Mouse (Mus musculus): ENCODE measurements around the gene Lrrc2. TPM values are rescaled to one million over a fixed set of nuclear protein-coding genes. Genes with fewer than 3 reads are reported as not detected.

The Lrrc2 gene
- polyA plus RNA-seq, 1 experiment from 2014 or later: 0.48 TPM

DNA sequence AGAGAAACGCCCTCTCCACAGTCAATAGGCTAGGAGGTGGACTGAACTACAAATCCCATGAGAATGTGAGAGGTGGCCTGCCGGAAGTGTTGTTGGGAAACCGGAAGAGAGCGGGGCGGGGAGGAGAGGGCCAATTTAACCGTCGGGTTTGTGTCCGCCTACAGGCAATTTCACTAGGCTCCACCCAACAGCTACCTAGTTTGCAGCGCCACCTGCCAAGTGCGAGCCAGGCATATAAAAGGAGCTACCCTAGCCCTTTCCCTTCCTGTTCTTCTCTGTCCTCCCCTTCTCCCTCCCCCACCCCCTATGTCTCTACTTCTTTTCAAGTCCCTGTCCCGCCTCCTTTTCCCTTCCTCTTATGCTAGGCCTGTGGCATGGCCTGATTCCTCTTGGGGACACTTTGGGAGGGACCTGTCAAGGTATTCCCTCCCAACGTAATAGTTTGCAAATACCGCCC lies 43.4 kb downstream of the Lrrc2 start:
- peak; percentile 89 for ATAC-seq (ENCODE audit: low FRiP score, low read depth)
- Histone ChIP-seq H3K27me3 (replicated peaks) (no peaks in the 10 kb centered on the region), H3K36me3 (no peaks in the 10 kb centered on the region), H3K4me3 (peak overlapping the region; percentile 35), H3K27ac (no peak overlapping the region), H3K4me1 (no peaks in the 10 kb centered on the region), H3K9ac (no peak overlapping the region), H3K9me3 (no peaks in the 10 kb centered on the region), H3K4me2 (replicated peaks) (peak overlapping the region; percentile 58)
- WGBS: 9% methylated on average over 13 of the region's 13 CpGs

DNA sequence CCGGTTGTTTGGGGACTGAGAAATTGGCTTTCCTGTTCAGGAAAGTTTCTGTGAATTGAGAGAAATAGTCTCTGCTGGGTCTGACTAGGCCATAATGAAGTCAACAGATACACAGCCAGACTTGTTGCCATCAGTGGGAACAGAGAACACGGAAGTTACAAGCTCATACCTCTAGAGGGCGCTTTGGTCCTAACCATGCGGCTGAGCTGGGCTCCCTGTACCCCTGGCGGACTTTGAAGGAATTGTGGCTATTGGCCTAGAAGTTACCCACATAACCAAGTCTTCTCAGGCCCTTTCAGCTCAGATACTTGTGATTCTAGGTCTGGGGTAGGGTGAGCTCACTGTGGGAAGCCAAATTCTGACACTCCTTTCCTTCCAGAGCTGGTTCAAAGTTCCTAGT lies 45.9 kb downstream of the Lrrc2 start:
- Histone ChIP-seq H3K4me1 (no peaks in the 10 kb centered on the region), H3K27ac (no peak overlapping the region), H3K27me3 (replicated peaks) (no peaks in the 10 kb centered on the region), H3K4me3 (no peak overlapping the region), H3K9me3 (no peaks in the 10 kb centered on the region), H3K36me3 (no peaks in the 10 kb centered on the region), H3K4me2 (replicated peaks) (no peak overlapping the region), H3K9ac (no peak overlapping the region)
- no peak for ATAC-seq (ENCODE audit: low FRiP score, low read depth)
- 6% methylated on average over 5 of the region's 5 CpGs for WGBS

GRCm38 (mm10) chr9:110999056-110999455 lies 47.7 kb downstream of the Lrrc2 start:
- H3K4me2 ChIP-seq (replicated peaks): no peak overlapping the region
- no peak overlapping the region for H3K4me3 ChIP-seq
- no peak for ATAC-seq (ENCODE audit: low FRiP score, low read depth)
- no peaks in the 10 kb centered on the region for H3K36me3 ChIP-seq
- H3K27me3 ChIP-seq (replicated peaks): no peaks in the 10 kb centered on the region
- no peaks in the 10 kb centered on the region for H3K9me3 ChIP-seq
- WGBS: 88% methylated on average over 2 of the region's 2 CpGs
- no peak overlapping the region for H3K9ac ChIP-seq
- H3K4me1 ChIP-seq: no peaks in the 10 kb centered on the region
- H3K27ac ChIP-seq: no peak overlapping the region

- Histone ChIP-seq H3K9me3 (no peaks in the 10 kb centered on the region), H3K27ac (no peak overlapping the region), H3K36me3 (no peaks in the 10 kb centered on the region), H3K4me2 (replicated peaks) (no peak overlapping the region), H3K9ac (no peak overlapping the region), H3K27me3 (replicated peaks) (no peaks in the 10 kb centered on the region), H3K4me1 (no peaks in the 10 kb centered on the region), H3K4me3 (no peak overlapping the region)
- WGBS: 85% methylated on average over 10 of the region's 10 CpGs
- ATAC-seq (ENCODE audit: low FRiP score, low read depth): no peak
Measured at GRCm38 (mm10) chr9:110999856-111000255, 48.5 kb downstream of the Lrrc2 start.

- Histone ChIP-seq H3K9me3 (no peaks in the 10 kb centered on the region), H3K4me1 (no peaks in the 10 kb centered on the region), H3K9ac (no peak overlapping the region), H3K27ac (no peak overlapping the region), H3K4me2 (replicated peaks) (no peak overlapping the region), H3K27me3 (replicated peaks) (no peaks in the 10 kb centered on the region), H3K4me3 (no peak overlapping the region), H3K36me3 (no peaks in the 10 kb centered on the region)
- no peak for ATAC-seq (ENCODE audit: low FRiP score, low read depth)
- 87% methylated on average over 12 of the region's 12 CpGs for WGBS
Measured at GRCm38 (mm10) chr9:111001621-111002020, 50.3 kb downstream of the Lrrc2 start.

GRCm38 (mm10) chr9:111003279-111003678 lies 51.9 kb downstream of the Lrrc2 start:
- no peak for ATAC-seq (ENCODE audit: low FRiP score, low read depth)
- Histone ChIP-seq H3K4me2 (replicated peaks) (no peak overlapping the region), H3K36me3 (no peaks in the 10 kb centered on the region), H3K27ac (no peak overlapping the region), H3K4me3 (no peak overlapping the region), H3K4me1 (no peaks in the 10 kb centered on the region), H3K27me3 (replicated peaks) (no peaks in the 10 kb centered on the region), H3K9ac (no peak overlapping the region), H3K9me3 (no peaks in the 10 kb centered on the region)
- 92% methylated on average over 9 of the region's 9 CpGs for WGBS

GRCm38 (mm10) chr9:111006544-111006943 lies 55.2 kb downstream of the Lrrc2 start:
- WGBS: 99% methylated on average over 2 of the region's 2 CpGs
- H3K4me1 ChIP-seq: no peaks in the 10 kb centered on the region
- H3K9ac ChIP-seq: no peak overlapping the region
- H3K4me2 ChIP-seq (replicated peaks): no peak overlapping the region
- no peak overlapping the region for H3K4me3 ChIP-seq
- H3K27ac ChIP-seq: no peak overlapping the region
- no peak for ATAC-seq (ENCODE audit: low FRiP score, low read depth)
- no peaks in the 10 kb centered on the region for H3K36me3 ChIP-seq
- H3K27me3 ChIP-seq (replicated peaks): no peaks in the 10 kb centered on the region
- no peaks in the 10 kb centered on the region for H3K9me3 ChIP-seq

- Histone ChIP-seq H3K4me2 (replicated peaks) (no peak overlapping the region), H3K36me3 (no peaks in the 10 kb centered on the region), H3K9ac (no peak overlapping the region), H3K4me3 (no peak overlapping the region), H3K27me3 (replicated peaks) (no peaks in the 10 kb centered on the region), H3K27ac (no peak overlapping the region), H3K4me1 (no peaks in the 10 kb centered on the region), H3K9me3 (no peaks in the 10 kb centered on the region)
- WGBS: 66% methylated on average over 3 of the region's 3 CpGs
- no peak for ATAC-seq (ENCODE audit: low FRiP score, low read depth)
Measured at GRCm38 (mm10) chr9:111009763-111010162, 58.4 kb downstream of the Lrrc2 start.

- H3K9ac ChIP-seq: no peak overlapping the region
- H3K4me3 ChIP-seq: no peak overlapping the region
- 92% methylated on average over 9 of the region's 9 CpGs for WGBS
- no peaks in the 10 kb centered on the region for H3K27me3 ChIP-seq (replicated peaks)
- H3K9me3 ChIP-seq: no peaks in the 10 kb centered on the region
- no peaks in the 10 kb centered on the region for H3K4me1 ChIP-seq
- H3K36me3 ChIP-seq: no peaks in the 10 kb centered on the region
- no peak overlapping the region for H3K27ac ChIP-seq
- H3K4me2 ChIP-seq (replicated peaks): no peak overlapping the region
- ATAC-seq (ENCODE audit: low FRiP score, low read depth): no peak
Measured at GRCm38 (mm10) chr9:111011550-111011949, 60.2 kb downstream of the Lrrc2 start.

DNA sequence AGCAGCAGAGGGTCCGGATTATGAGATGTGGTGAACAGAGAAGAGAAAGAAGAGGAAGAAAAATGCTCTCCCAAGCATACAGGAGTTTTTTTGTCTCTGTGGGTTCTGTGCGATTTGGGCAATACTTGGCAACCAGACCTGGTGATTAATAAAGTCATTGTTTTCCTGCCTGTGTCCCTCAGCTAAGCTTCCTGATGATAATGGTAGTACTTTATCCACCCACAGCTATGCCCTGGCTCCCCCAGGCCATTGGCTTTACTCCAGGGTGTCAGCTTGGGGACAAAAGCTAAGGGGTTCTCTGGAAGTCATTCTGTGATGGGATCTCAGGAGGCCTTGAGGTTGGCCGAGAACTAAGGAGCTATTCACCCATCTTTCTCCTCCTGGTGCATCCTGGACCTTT lies 60.7 kb downstream of the Lrrc2 start:
- 83% methylated on average over 3 of the region's 3 CpGs for WGBS
- H3K36me3 ChIP-seq: no peaks in the 10 kb centered on the region
- no peaks in the 10 kb centered on the region for H3K9me3 ChIP-seq
- no peaks in the 10 kb centered on the region for H3K4me1 ChIP-seq
- H3K4me2 ChIP-seq (replicated peaks): no peak overlapping the region
- H3K27me3 ChIP-seq (replicated peaks): no peaks in the 10 kb centered on the region
- no peak overlapping the region for H3K4me3 ChIP-seq
- ATAC-seq (ENCODE audit: low FRiP score, low read depth): no peak
- H3K27ac ChIP-seq: no peak overlapping the region
- H3K9ac ChIP-seq: no peak overlapping the region

- no peak for ATAC-seq (ENCODE audit: low FRiP score, low read depth)
- 82% methylated on average over 4 of the region's 4 CpGs for WGBS
- H3K4me1 ChIP-seq: no peaks in the 10 kb centered on the region
- H3K4me2 ChIP-seq (replicated peaks): no peak overlapping the region
- H3K9me3 ChIP-seq: no peaks in the 10 kb centered on the region
- H3K4me3 ChIP-seq: no peak overlapping the region
- H3K27me3 ChIP-seq (replicated peaks): no peaks in the 10 kb centered on the region
- H3K9ac ChIP-seq: no peak overlapping the region
- no peak overlapping the region for H3K27ac ChIP-seq
- H3K36me3 ChIP-seq: no peaks in the 10 kb centered on the region
Measured at GRCm38 (mm10) chr9:111015658-111016057, 64.3 kb downstream of the Lrrc2 start.

GRCm38 (mm10) chr9:111019022-111019421 lies 67.7 kb downstream of the Lrrc2 start, which contains the start of gene Ltf:
Ltf (plus strand) TSS chr9:111019271.
- Histone ChIP-seq H3K27ac (no peak within 1 kb of the TSS), H3K4me2 (replicated peaks) (no peak within 1 kb of the TSS), H3K36me3 (no peaks in the 10 kb centered on the region), H3K4me3 (no peak within 1 kb of the TSS), H3K9me3 (no peaks in the 10 kb centered on the region), H3K27me3 (replicated peaks) (no peaks in the 10 kb centered on the region), H3K9ac (no peak within 1 kb of the TSS), H3K4me1 (no peaks in the 10 kb centered on the region)
- no peak for ATAC-seq (ENCODE audit: low FRiP score, low read depth)
- WGBS: 79% methylated on average over 5 of the region's 5 CpGs

- no peaks in the 10 kb centered on the region for H3K36me3 ChIP-seq
- no peak overlapping the region for H3K27ac ChIP-seq
- H3K9me3 ChIP-seq: no peaks in the 10 kb centered on the region
- no peaks in the 10 kb centered on the region for H3K27me3 ChIP-seq (replicated peaks)
- no peak overlapping the region for H3K4me3 ChIP-seq
- H3K4me1 ChIP-seq: no peaks in the 10 kb centered on the region
- 88% methylated on average over 10 of the region's 10 CpGs for WGBS
- no peak for ATAC-seq (ENCODE audit: low FRiP score, low read depth)
- no peak overlapping the region for H3K9ac ChIP-seq
- H3K4me2 ChIP-seq (replicated peaks): no peak overlapping the region
Measured at GRCm38 (mm10) chr9:111026791-111027190, 75.4 kb downstream of the Lrrc2 start.

Measured in neural tube, embryonic 12.5 days (tissue).